Comparison of ENCODE assay signal across 12 mouse cellular contexts in the genomic region with DNA sequence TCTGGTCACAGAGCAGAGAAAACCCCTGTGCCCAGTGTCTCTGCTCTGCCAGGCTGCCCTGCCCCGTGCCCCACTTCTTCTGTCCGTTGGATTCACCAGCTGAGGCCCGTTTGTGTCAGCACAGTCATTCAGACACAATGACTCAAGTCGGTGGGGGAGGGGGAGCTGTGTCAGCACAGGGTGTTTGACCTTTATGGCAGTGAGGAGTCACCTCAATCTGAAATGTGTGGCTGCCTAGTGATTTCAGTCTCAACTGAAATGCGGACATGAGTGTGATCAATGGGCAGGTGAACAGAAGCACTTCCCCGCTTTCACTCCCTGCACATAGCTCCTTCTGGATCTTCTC. TPM values are rescaled to one million over a fixed set of nuclear protein-coding genes. Genes with fewer than 3 reads are reported as not detected.
A peak's percentile ranks its signal among the peaks of the same experiment; 100 is the strongest.
DNase-seq lines count a peak whose midpoint lies in the region; ATAC-seq lines count a peak whose summit lies in the region.
"Had no signal": no experiment of that assay in that cellular context is flagged by ENCODE, and none has a peak within 500 bp of the region (broad histone marks: within the 10 kb centered on the region; RNA-seq: fewer than 3 reads in every experiment).

No protein-coding gene starts in this region.

- H3K4me1 ChIP-seq in embryonic facial prominence, embryonic 11.5 days (ENCODE audit: control insufficient read depth, insufficient read depth, low read length), result no peaks in the 10 kb centered on the region
- 0 out of 2 replicates have a peak, but pooled peaks cover 3% of the 10 kb centered on the region for H3K4me1 ChIP-seq in embryonic facial prominence, embryonic 10.5 days
- no peaks in the 10 kb centered on the region for H3K4me1 ChIP-seq in intestine, embryonic 16.5 days (ENCODE audit: control insufficient read depth, insufficient read depth, low read length)
- no peaks in the 10 kb centered on the region for H3K4me1 ChIP-seq in hindbrain, embryonic 12.5 days
- H3K4me1 ChIP-seq: forebrain, embryonic 13.5 days; limb, embryonic 12.5 days had no signal

- no peak for DNase-seq in embryonic facial prominence, embryonic 11.5 days (ENCODE audit: low spot score)
- DNase-seq in embryonic facial prominence, embryonic 10.5 days (ENCODE audit: low spot score), result no peak
- DNase-seq in thymus, postnatal 14 days, result peak; percentile 18
- no peak for DNase-seq in thymus, adult 18-20 months
- DNase-seq in adrenal gland, postnatal 10 days, result peak; percentile 79
- no peak for DNase-seq in spleen, adult 18-20 months

- no peaks in the 10 kb centered on the region for H3K9me3 ChIP-seq in embryonic facial prominence, embryonic 11.5 days (replicated peaks; ENCODE audit: control insufficient read depth, low read length)
- no peaks in the 10 kb centered on the region for H3K9me3 ChIP-seq in embryonic facial prominence, embryonic 10.5 days
- H3K9me3 ChIP-seq in intestine, embryonic 16.5 days (ENCODE audit: control insufficient read depth, low read length), result no peaks in the 10 kb centered on the region
- no peaks in the 10 kb centered on the region for H3K9me3 ChIP-seq in hindbrain, embryonic 12.5 days (replicated peaks)
- H3K9me3 ChIP-seq: forebrain, embryonic 13.5 days; limb, embryonic 12.5 days had no signal

- H3K36me3 ChIP-seq in embryonic facial prominence, embryonic 11.5 days (replicated peaks; ENCODE audit: control insufficient read depth, insufficient read depth, low read depth, low read length), result no peaks in the 10 kb centered on the region
- no peaks in the 10 kb centered on the region for H3K36me3 ChIP-seq in embryonic facial prominence, embryonic 10.5 days (replicated peaks)
- no peaks in the 10 kb centered on the region for H3K36me3 ChIP-seq in intestine, embryonic 16.5 days (ENCODE audit: control insufficient read depth, insufficient read depth, low read length)
- H3K36me3 ChIP-seq in hindbrain, embryonic 12.5 days, result no peaks in the 10 kb centered on the region
- H3K36me3 ChIP-seq: limb, embryonic 12.5 days had no signal

- H3K4me3 ChIP-seq in embryonic facial prominence, embryonic 11.5 days (ENCODE audit: low read depth, low read length), result no peak overlapping the region
- H3K4me3 ChIP-seq in embryonic facial prominence, embryonic 10.5 days, result no peak overlapping the region
- H3K4me3 ChIP-seq in intestine, embryonic 16.5 days (ENCODE audit: low read length), result no peak overlapping the region
- no peak overlapping the region for H3K4me3 ChIP-seq in hindbrain, embryonic 12.5 days
- H3K4me3 ChIP-seq: forebrain, embryonic 13.5 days; limb, embryonic 12.5 days had no signal

- H3K27me3 ChIP-seq in embryonic facial prominence, embryonic 11.5 days (ENCODE audit: control insufficient read depth, insufficient read depth, low read length), result no peaks in the 10 kb centered on the region
- H3K27me3 ChIP-seq in embryonic facial prominence, embryonic 10.5 days (replicated peaks; ENCODE audit: low read depth, poor library complexity, severe bottlenecking), result no peaks in the 10 kb centered on the region
- no peaks in the 10 kb centered on the region for H3K27me3 ChIP-seq in intestine, embryonic 16.5 days (replicated peaks; ENCODE audit: control insufficient read depth, insufficient read depth, low read length)
- no peaks in the 10 kb centered on the region; the same call in 1 of the 2 replicates for H3K27me3 ChIP-seq in hindbrain, embryonic 12.5 days
- H3K27me3 ChIP-seq: forebrain, embryonic 13.5 days; limb, embryonic 12.5 days had no signal

- no peak overlapping the region for H3K4me2 ChIP-seq in embryonic facial prominence, embryonic 11.5 days (ENCODE audit: low read depth, low read length)
- H3K4me2 ChIP-seq in intestine, embryonic 16.5 days (ENCODE audit: low read depth, low read length), result no peak overlapping the region
- H3K4me2 ChIP-seq in hindbrain, embryonic 12.5 days (replicated peaks), result no peak overlapping the region
- H3K4me2 ChIP-seq: forebrain, embryonic 13.5 days; limb, embryonic 12.5 days had no signal

- 0 out of 2 replicates have a peak, but pooled peaks have one; percentile 34 for ATAC-seq in embryonic facial prominence, embryonic 11.5 days (replicated peaks; ENCODE audit: insufficient number of reproducible peaks, low FRiP score, low TSS enrichment, low read depth)
- no peak for ATAC-seq in intestine, embryonic 16.5 days
- ATAC-seq in hindbrain, embryonic 12.5 days (ENCODE audit: low FRiP score), result no peak
- ATAC-seq: forebrain, embryonic 13.5 days; midbrain, embryonic 16.5 days had no signal

- no peak overlapping the region for H3K9ac ChIP-seq in embryonic facial prominence, embryonic 11.5 days (replicated peaks; ENCODE audit: low read length)
- H3K9ac ChIP-seq in intestine, embryonic 16.5 days (ENCODE audit: low read depth, low read length), result no peak overlapping the region
- no peak overlapping the region for H3K9ac ChIP-seq in hindbrain, embryonic 12.5 days
- H3K9ac ChIP-seq: forebrain, embryonic 13.5 days; limb, embryonic 12.5 days; liver, embryonic 14.5 days had no signal

- 72% methylated on average over 6 of the region's 6 CpGs for WGBS in embryonic facial prominence, embryonic 11.5 days
- WGBS in embryonic facial prominence, embryonic 10.5 days, result 75% methylated on average over 6 of the region's 6 CpGs
- 61% methylated on average over 6 of the region's 6 CpGs for WGBS in intestine, embryonic 16.5 days
- WGBS in hindbrain, embryonic 12.5 days, result 68% methylated on average over 6 of the region's 6 CpGs

- no peak overlapping the region for H3K27ac ChIP-seq in embryonic facial prominence, embryonic 11.5 days (replicated peaks; ENCODE audit: low read depth, low read length)
- no peak overlapping the region for H3K27ac ChIP-seq in embryonic facial prominence, embryonic 10.5 days (replicated peaks)
- no peak overlapping the region for H3K27ac ChIP-seq in intestine, embryonic 16.5 days (ENCODE audit: low read length)
- no peak overlapping the region for H3K27ac ChIP-seq in hindbrain, embryonic 12.5 days
- H3K27ac ChIP-seq: forebrain, embryonic 13.5 days; limb, embryonic 12.5 days; liver, embryonic 14.5 days had no signal

RNA-seq across cellular contexts. Expression of gene Flvcr2, which starts 16.4 kb away (rescaled TPM):
- 0.93 and 1.4 TPM in 2 replicates for polyA plus RNA-seq in embryonic facial prominence, embryonic 11.5 days (2014; fragmentation: Nextera tagmentation; extraction: Ambion mirVana)
- polyA plus RNA-seq in embryonic facial prominence, embryonic 10.5 days (2016; fragmentation: Nextera tagmentation; extraction: Ambion mirVana), result 0.74 and 0.88 TPM in 2 replicates
- total RNA-seq in adrenal gland, postnatal 10 days (2021), result 1 to 10 TPM; 5.2 to 7.1 TPM
- polyA plus RNA-seq in intestine, embryonic 16.5 days (2015; fragmentation: Nextera tagmentation; extraction: Ambion mirVana), result 3.8 and 5.5 TPM in 2 replicates
- polyA plus RNA-seq in hindbrain, embryonic 12.5 days (2016; fragmentation: Nextera tagmentation; extraction: Ambion mirVana), result 2.6 and 3.4 TPM in 2 replicates

RNA-seq across cellular contexts. Expression of gene Batf, which starts 43.4 kb away (rescaled TPM):
- polyA plus RNA-seq in embryonic facial prominence, embryonic 11.5 days (2014; fragmentation: Nextera tagmentation; extraction: Ambion mirVana), result 2.5 and 3.7 TPM in 2 replicates
- 2.4 and 2.6 TPM in 2 replicates for polyA plus RNA-seq in embryonic facial prominence, embryonic 10.5 days (2016; fragmentation: Nextera tagmentation; extraction: Ambion mirVana)
- total RNA-seq in adrenal gland, postnatal 10 days (2021), result 1 to 10 TPM; 1.2 to 1.6 TPM
- 3.5 and 3.6 TPM in 2 replicates for polyA plus RNA-seq in intestine, embryonic 16.5 days (2015; fragmentation: Nextera tagmentation; extraction: Ambion mirVana)
- 2.3 and 2.6 TPM in 2 replicates for polyA plus RNA-seq in hindbrain, embryonic 12.5 days (2016; fragmentation: Nextera tagmentation; extraction: Ambion mirVana)

Comparison
In these comparisons a context has a peak if more than half of its experiments do, and no peak if none do; other contexts are left out.
1. DNase-seq: peak in thymus, postnatal 14 days (single experiment) and adrenal gland, postnatal 10 days (single experiment); none in embryonic facial prominence, embryonic 11.5 days (single experiment), embryonic facial prominence, embryonic 10.5 days (single experiment), thymus, adult 18-20 months (0 of 2) and spleen, adult 18-20 months (0 of 2).